Mouse (Mus musculus): Measurements from ENCODE around the gene Chchd6.

GRCm38 (mm10) chr6:89440671-89441070, 154.8 kb downstream of the Chchd6 start:
- TF ChIP-seq CTCF (IDR thresholded peaks at IDR 0.05; ENCODE audit: low read depth): no peak
- no peak for TF ChIP-seq EP300 (IDR thresholded peaks at IDR 0.05; ENCODE audit: low read depth)
